Mouse (Mus musculus) MEL (cell line): Measurements from ENCODE around the gene Spata25. TPM values are rescaled to one million over a fixed set of nuclear protein-coding genes. Genes with fewer than 3 reads are reported as not detected.

Source experiments
- DNase-seq: peaks from one replicate; pipeline ENCODE4 v3.0.0; 2011; ENCODE audit warnings: low read depth, low spot score
- H3K27ac ChIP-seq: 2 replicates; pipeline ENCODE4 v1.5.1; 2012; ENCODE audit warnings: low read depth, mild to moderate bottlenecking, control low read depth, low read length, moderate library complexity; ENCODE audit not compliant: control insufficient read depth
- H3K27me3 ChIP-seq, 2 experiments: fragments of 150-350 bp in 1 of 2; sonication (generic) in 1 of 2; 2 replicates each; pipeline ENCODE4 v1.6.1; 2012; ENCODE audit warnings: low read length in 2 of 2, mild to moderate bottlenecking in 2 of 2, improper control_type of control experiment in 1 of 2, moderate library complexity in 1 of 2; ENCODE audit not compliant: insufficient read depth in 2 of 2, control insufficient read depth in 1 of 2
- H3K36me3 ChIP-seq, 2 experiments: 2 replicates each; pipeline ENCODE4 v1.6.1; 2012 to 2014; ENCODE audit warnings: low read length in 2 of 2, improper control_type of control experiment in 1 of 2, inconsistent platforms in 1 of 2, mild to moderate bottlenecking in 1 of 2; ENCODE audit not compliant: insufficient read depth in 2 of 2, control insufficient read depth in 1 of 2
- H3K4me1 ChIP-seq, 2 experiments: fragments of 150-350 bp in 1 of 2; sonication (generic) in 1 of 2; 2 replicates each; pipeline ENCODE4 v1.6.1; 2012; ENCODE audit warnings: low read length in 2 of 2, improper control_type of control experiment in 1 of 2, mild to moderate bottlenecking in 1 of 2; ENCODE audit not compliant: insufficient read depth in 2 of 2, control insufficient read depth in 1 of 2
- H3K4me3 ChIP-seq, 2 experiments: fragments of 150-350 bp in 1 of 2; sonication (generic) in 1 of 2; 2 replicates each; pipeline ENCODE4 v1.5.1; 2012; ENCODE audit warnings: low read depth in 2 of 2, low read length in 2 of 2, mild to moderate bottlenecking in 2 of 2, moderate library complexity in 2 of 2, control low read depth in 1 of 2, improper control_type of control experiment in 1 of 2; ENCODE audit not compliant: control insufficient read depth in 1 of 2, insufficient read depth in 1 of 2
- H3K79me2 ChIP-seq: 2 replicates; pipeline ENCODE4 v1.6.1; 2012; ENCODE audit warnings: mild to moderate bottlenecking, low read length, moderate library complexity; ENCODE audit not compliant: control insufficient read depth, poor library complexity, insufficient read depth
- H3K9ac ChIP-seq: 2 replicates; pipeline ENCODE4 v1.6.1; 2012; ENCODE audit warnings: low read depth, mild to moderate bottlenecking, control low read depth, low read length, moderate library complexity; ENCODE audit not compliant: control insufficient read depth, poor library complexity, severe bottlenecking
- H3K9me3 ChIP-seq: fragments of 150-350 bp; sonication (generic); replicated peaks from 2 replicates; pipeline ENCODE4 v1.6.1; 2012; ENCODE audit warnings: mild to moderate bottlenecking, low read length, improper control_type of control experiment, moderate library complexity; ENCODE audit not compliant: insufficient read depth
- BHLHE40 ChIP-seq: IDR thresholded peaks from 2 replicates; pipeline ENCODE4 v1.6.1; 2012; ENCODE audit warnings: low read depth, mild to moderate bottlenecking, inconsistent platforms, low read length, improper control_type of control experiment, borderline replicate concordance
- CHD1 ChIP-seq: IDR thresholded peaks from 2 replicates; pipeline ENCODE4 v1.6.1; 2012; ENCODE audit warnings: low read depth, mild to moderate bottlenecking, inconsistent platforms, low read length, improper control_type of control experiment
- CTCF ChIP-seq, 3 experiments: IDR thresholded peaks in 2 of 3; conservative IDR thresholded peaks in 1 of 3; 2 replicates each; pipeline ENCODE4 v1.5.1; 2011 to 2012; ENCODE audit warnings: low read length in 3 of 3, low read depth in 2 of 3, mild to moderate bottlenecking in 2 of 3, improper control_type of control experiment in 1 of 3, inconsistent platforms in 1 of 3, mixed read lengths in 1 of 3, moderate library complexity in 1 of 3; ENCODE audit not compliant: control insufficient read depth in 1 of 3, insufficient read depth in 1 of 3, poor library complexity in 1 of 3, severe bottlenecking in 1 of 3
- ELF1 ChIP-seq: IDR thresholded peaks from 2 replicates; pipeline ENCODE4 v1.6.1; 2014; ENCODE audit warnings: low read depth, mild to moderate bottlenecking, inconsistent platforms, low read length, improper control_type of control experiment, moderate library complexity
- EP300 ChIP-seq, 2 experiments: IDR thresholded peaks; 2 replicates each; pipeline ENCODE4 v1.6.1; 2011; ENCODE audit warnings: improper control_type of control experiment in 2 of 2, low read length in 2 of 2, low read depth in 1 of 2, mild to moderate bottlenecking in 1 of 2
- GABPA ChIP-seq: IDR thresholded peaks from 2 replicates; pipeline ENCODE4 v1.6.1; 2012; ENCODE audit warnings: low read depth, mild to moderate bottlenecking, inconsistent platforms, low read length, improper control_type of control experiment, moderate library complexity
- GATA1 ChIP-seq: IDR thresholded peaks from 2 replicates; pipeline ENCODE4 v1.6.1; 2011; ENCODE audit warnings: low read depth, low read length, improper control_type of control experiment
- JUND ChIP-seq: IDR thresholded peaks from 2 replicates; pipeline ENCODE4 v1.6.1; 2011; ENCODE audit warnings: low read depth, mild to moderate bottlenecking, improper control_type of control experiment, low read length
- KAT2A ChIP-seq: conservative IDR thresholded peaks from 2 replicates; pipeline ENCODE4 v1.6.1; 2012; ENCODE audit warnings: low read depth, low read length, improper control_type of control experiment, inconsistent platforms
- MYB ChIP-seq: IDR thresholded peaks from 2 replicates; pipeline ENCODE4 v1.6.1; 2011; ENCODE audit warnings: mild to moderate bottlenecking, low read depth, low read length, improper control_type of control experiment
- MYC ChIP-seq: IDR thresholded peaks from 2 replicates; pipeline ENCODE4 v1.6.1; 2011; ENCODE audit warnings: low read depth, mild to moderate bottlenecking, low read length, improper control_type of control experiment, moderate library complexity
- NELFE ChIP-seq: IDR thresholded peaks from 2 replicates; pipeline ENCODE4 v1.6.1; 2011; ENCODE audit warnings: low read depth, low read length, improper control_type of control experiment
- NRF1 ChIP-seq: IDR thresholded peaks from 2 replicates; pipeline ENCODE4 v1.6.1; 2014; ENCODE audit warnings: low read depth, mild to moderate bottlenecking, inconsistent platforms, low read length, improper control_type of control experiment, moderate library complexity; ENCODE audit not compliant: poor library complexity, insufficient read depth, severe bottlenecking
- POLR2A ChIP-seq, 2 experiments: IDR thresholded peaks; 2 replicates each; pipeline ENCODE4 v1.6.1; 2011 to 2012; ENCODE audit warnings: low read length in 2 of 2, mild to moderate bottlenecking in 2 of 2, control low read depth in 1 of 2, improper control_type of control experiment in 1 of 2, low read depth in 1 of 2, moderate library complexity in 1 of 2; ENCODE audit not compliant: control insufficient read depth in 1 of 2, insufficient read depth in 1 of 2, poor library complexity in 1 of 2
- POLR2AphosphoS2 ChIP-seq: IDR thresholded peaks from 2 replicates; pipeline ENCODE4 v1.6.1; 2011; ENCODE audit warnings: low read length, improper control_type of control experiment
- RAD21 ChIP-seq: IDR thresholded peaks from 2 replicates; pipeline ENCODE4 v1.6.1; 2011; ENCODE audit warnings: mild to moderate bottlenecking, low read depth, low read length, improper control_type of control experiment
- RCOR1 ChIP-seq: IDR thresholded peaks from 2 replicates; pipeline ENCODE4 v1.6.1; 2012; ENCODE audit warnings: low read depth, mild to moderate bottlenecking, inconsistent platforms, low read length, improper control_type of control experiment
- SIN3A ChIP-seq: IDR thresholded peaks from 2 replicates; pipeline ENCODE4 v1.6.1; 2012; ENCODE audit warnings: low read length, improper control_type of control experiment, inconsistent platforms
- SMC3 ChIP-seq: IDR thresholded peaks from 2 replicates; pipeline ENCODE4 v1.6.1; 2011; ENCODE audit warnings: low read depth, low read length, improper control_type of control experiment
- TAL1 ChIP-seq: IDR thresholded peaks from 2 replicates; pipeline ENCODE4 v1.6.1; 2012; ENCODE audit warnings: mild to moderate bottlenecking, inconsistent platforms, low read length, moderate library complexity, mixed read lengths
- TCF12 ChIP-seq: IDR thresholded peaks from 2 replicates; pipeline ENCODE4 v1.6.1; 2014; ENCODE audit warnings: low read depth, mild to moderate bottlenecking, inconsistent platforms, low read length, improper control_type of control experiment, moderate library complexity
- UBTF ChIP-seq: IDR thresholded peaks from 2 replicates; pipeline ENCODE4 v1.6.1; 2012; ENCODE audit warnings: low read depth, mild to moderate bottlenecking, inconsistent platforms, low read length, improper control_type of control experiment, moderate library complexity, borderline replicate concordance; ENCODE audit not compliant: insufficient read depth
- USF1 ChIP-seq: IDR thresholded peaks from 2 replicates; pipeline ENCODE4 v1.6.1; 2014; ENCODE audit warnings: low read depth, mild to moderate bottlenecking, inconsistent platforms, low read length, improper control_type of control experiment, moderate library complexity
- USF2 ChIP-seq, 2 experiments: IDR thresholded peaks; 2 replicates each; pipeline ENCODE4 v1.6.1; 2011 to 2012; ENCODE audit warnings: improper control_type of control experiment in 2 of 2, low read length in 2 of 2, borderline replicate concordance in 1 of 2, inconsistent platforms in 1 of 2, low read depth in 1 of 2, mild to moderate bottlenecking in 1 of 2; ENCODE audit not compliant: insufficient read depth in 1 of 2
- ZC3H11A ChIP-seq: IDR thresholded peaks from 2 replicates; pipeline ENCODE4 v1.6.1; 2012; ENCODE audit warnings: low read depth, mild to moderate bottlenecking, inconsistent platforms, low read length, improper control_type of control experiment
- ZKSCAN1 ChIP-seq: IDR thresholded peaks from 2 replicates; pipeline ENCODE4 v1.6.1; 2012; ENCODE audit warnings: low read depth, mild to moderate bottlenecking, inconsistent platforms, low read length, improper control_type of control experiment, moderate library complexity
- ZNF384 ChIP-seq: IDR thresholded peaks from 2 replicates; pipeline ENCODE4 v1.6.1; 2012; ENCODE audit warnings: low read depth, mild to moderate bottlenecking, inconsistent platforms, low read length, improper control_type of control experiment
- polyA plus RNA-seq, 2 experiments: library from polyadenylated mRNA; stranded (reverse) in 1 of 2; unstranded in 1 of 2; fragments of >175 nt in 1 of 2; fragments of >200 nt in 1 of 2; gene quantifications; 2 replicates each; pipeline versions ENCODE4 v1.2.1 to v1.2.4; 2012; ENCODE audit warnings: low replicate concordance in 2 of 2, low read depth in 1 of 2; ENCODE audit not compliant: insufficient read length in 2 of 2, insufficient read depth in 1 of 2, missing spikeins in 1 of 2
- total RNA-seq: library from RNA; depleted of rRNA; stranded (reverse); fragments of 300-350 nt; gene quantifications from 2 replicates; pipeline ENCODE4 v1.2.3, GENCODE M21; 2012

Gene Spata25
- total and polyA plus RNA-seq, 3 experiments, result 0.13 to 0.50 TPM; not detected in 1

DNA sequence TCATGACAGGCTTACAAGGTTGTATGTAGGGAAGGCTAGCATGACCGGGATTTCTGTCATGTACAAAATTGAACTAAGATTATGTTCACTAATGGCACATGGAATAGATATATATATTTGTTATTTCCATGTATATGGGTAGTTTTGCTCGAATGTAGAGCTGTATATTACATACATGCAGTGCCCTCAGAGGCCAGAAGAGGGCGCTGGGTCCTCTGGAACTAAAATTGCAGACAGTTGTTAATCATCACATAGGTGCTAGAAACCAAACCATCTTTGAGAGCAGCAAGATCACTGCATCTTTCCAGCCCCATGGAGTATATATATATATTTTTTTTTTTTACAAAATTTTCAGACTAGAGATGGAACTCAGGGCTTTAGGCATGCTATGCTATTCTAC, 17.4 kb upstream of the Spata25 start:
- H3K27ac ChIP-seq, result no peak overlapping the region
- H3K4me1 ChIP-seq, result no peaks in the 10 kb centered on the region
- peak; percentile 69 for DNase-seq
- no peaks in the 10 kb centered on the region for H3K9me3 ChIP-seq
- no peak for TF ChIP-seq EP300 (IDR thresholded peaks at IDR 0.05; ENCODE audit: low read depth in 1 of 2, low read length in 2 of 2)
- TF ChIP-seq ZC3H11A, result peak; percentile 59
- no peak for TF ChIP-seq UBTF
- no peak for TF ChIP-seq RCOR1
- no peak for TF ChIP-seq POLR2A (IDR thresholded peaks at IDR 0.05; ENCODE audit: control insufficient read depth in 1 of 2, insufficient read depth in 1 of 2, low read depth in 1 of 2, low read length in 2 of 2, poor library complexity in 1 of 2)
- no peak for TF ChIP-seq CHD1
- TF ChIP-seq GATA1, result no peak
- no peak for TF ChIP-seq KAT2A
- TF ChIP-seq SMC3, result peak; percentile 60
- no peak for TF ChIP-seq SIN3A
- TF ChIP-seq USF1, result no peak
- no peak for TF ChIP-seq MYC
- TF ChIP-seq GABPA, result no peak
- no peak for TF ChIP-seq ZKSCAN1
- no peak for TF ChIP-seq TCF12
- TF ChIP-seq TAL1, result no peak
- TF ChIP-seq RAD21, result peak; percentile 77
- TF ChIP-seq CTCF (IDR thresholded peaks at IDR 0.05 in 2 of 3, conservative IDR thresholded peaks at IDR 0.05 in 1 of 3; ENCODE audit: control insufficient read depth in 1 of 3, insufficient read depth in 1 of 3, low read depth in 2 of 3, low read length in 3 of 3, poor library complexity in 1 of 3, severe bottlenecking in 1 of 3), result peak; percentile 69 to 76 (median 73)
- no peak for TF ChIP-seq BHLHE40
- TF ChIP-seq MYB, result no peak
- TF ChIP-seq, all 39 proteins: peak for 4
- H3K4me3 ChIP-seq, result no peak overlapping the region
- no peak overlapping the region for H3K9ac ChIP-seq
- H3K36me3 ChIP-seq, result no peaks in the 10 kb centered on the region
- H3K27me3 ChIP-seq, result no peaks in the 10 kb centered on the region
- no peaks in the 10 kb centered on the region for H3K79me2 ChIP-seq

DNA sequence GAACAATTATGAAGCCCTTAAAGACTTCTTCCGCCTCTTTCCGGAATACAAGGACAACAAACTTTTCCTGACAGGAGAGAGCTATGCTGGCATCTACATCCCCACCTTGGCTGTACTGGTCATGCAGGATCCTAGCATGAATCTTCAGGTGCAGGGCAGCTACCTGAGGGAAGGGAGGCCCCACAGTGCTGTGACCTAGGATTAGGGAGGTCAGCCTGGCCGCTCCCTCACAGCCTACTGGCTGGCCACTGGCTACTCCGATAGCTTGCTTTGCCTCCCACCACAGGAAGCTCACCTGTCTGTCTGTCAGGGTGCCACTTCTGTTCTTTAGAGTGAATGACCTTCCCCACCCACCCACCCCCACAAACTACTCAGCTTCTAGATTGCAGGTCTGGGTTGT, 6.8 kb upstream of the Spata25 start:
- H3K4me3 ChIP-seq, result no peak overlapping the region
- H3K36me3 ChIP-seq, result peaks cover 2% of the 10 kb centered on the region in 2 experiments; a peak in 1 of 4 replicates
- peaks cover 18% of the 10 kb centered on the region for H3K79me2 ChIP-seq
- TF ChIP-seq MYC (no peak), USF2 (IDR thresholded peaks at IDR 0.05; ENCODE audit: borderline replicate concordance in 1 of 2, insufficient read depth in 1 of 2, low read depth in 1 of 2, low read length in 2 of 2) (no peak), GABPA (no peak), NRF1 (no peak), RCOR1 (no peak), JUND (no peak), BHLHE40 (no peak), MYB (no peak), POLR2AphosphoS2 (no peak), CHD1 (no peak), ZKSCAN1 (no peak), ELF1 (no peak), RAD21 (no peak), USF1 (no peak), GATA1 (no peak), SMC3 (no peak), NELFE (no peak), CTCF (IDR thresholded peaks at IDR 0.05 in 2 of 3, conservative IDR thresholded peaks at IDR 0.05 in 1 of 3; ENCODE audit: control insufficient read depth in 1 of 3, insufficient read depth in 1 of 3, low read depth in 2 of 3, low read length in 3 of 3, poor library complexity in 1 of 3, severe bottlenecking in 1 of 3) (no peak), ZNF384 (no peak)
- H3K9ac ChIP-seq, result no peak overlapping the region
- DNase-seq, result no peak
- no peak overlapping the region for H3K27ac ChIP-seq
- peaks cover 0 to 5% of the 10 kb centered on the region in 2 experiments; a peak in 1 of 4 replicates for H3K4me1 ChIP-seq
- H3K9me3 ChIP-seq, result no peaks in the 10 kb centered on the region
- H3K27me3 ChIP-seq, result no peaks in the 10 kb centered on the region
